11 mouse cellular contexts compared by ENCODE assay signal in genomic region chr10:119031282-119032275, GRCm38 (mm10).
DNase-seq lines count a peak whose midpoint lies in the region; ATAC-seq and TF ChIP-seq lines count a peak whose summit lies in the region.
"Had no signal": no experiment of that assay in that cellular context is flagged by ENCODE, and none has a peak within 500 bp of the region (broad histone marks: within the 10 kb centered on the region; RNA-seq: fewer than 3 reads in every experiment).

No protein-coding gene starts in this region.

- H3K4me1 ChIP-seq in heart, embryonic 11.5 days (ENCODE audit: control insufficient read depth, insufficient read depth, low read length) = peaks cover 25% of the 10 kb centered on the region
- H3K4me1 ChIP-seq: midbrain, embryonic 15.5 days had no signal

- H3K27ac ChIP-seq in left cerebral cortex, adult 2 months = peak overlapping the region; percentile 60
- no peak overlapping the region for H3K27ac ChIP-seq in heart, embryonic 11.5 days (ENCODE audit: low read depth, low read length)
- H3K27ac ChIP-seq: intestine, embryonic 15.5 days; liver, embryonic 14.5 days; midbrain, embryonic 15.5 days had no signal

- intact Hi-C loops in left cerebral cortex, adult 2 months (cut with DNase I) = no loop called here

- H3K9me3 ChIP-seq in heart, embryonic 11.5 days (replicated peaks; ENCODE audit: control insufficient read depth, low read length) = no peaks in the 10 kb centered on the region
- H3K9me3 ChIP-seq: intestine, embryonic 15.5 days; midbrain, embryonic 15.5 days had no signal

- DNase-seq in frontal cortex, postnatal 14 days (ENCODE audit: low spot score in 2 of 2) = no peak
- DNase-seq in right cerebral cortex, adult 2 months (ENCODE audit: low spot score in 2 of 2) = peak; percentile 38 to 56
- no peak for DNase-seq in right cerebral cortex, postnatal 14 days
- peak; percentile 28 to 46 for DNase-seq in left cerebral cortex, adult 2 months (ENCODE audit: extremely low spot score in 1 of 2, low spot score in 2 of 2)
- peak; percentile 61 for DNase-seq in thymus, postnatal 4 days
- DNase-seq in liver = no peak

- WGBS in heart, embryonic 11.5 days (ENCODE audit: insufficient replicate concordance) = 75% methylated on average over 16 of the region's 16 CpGs

- H3K9ac ChIP-seq in heart, embryonic 11.5 days (ENCODE audit: low read depth, low read length) = no peak overlapping the region
- H3K9ac ChIP-seq: intestine, embryonic 15.5 days; liver, embryonic 14.5 days; midbrain, embryonic 15.5 days had no signal

- no peaks in the 10 kb centered on the region for H3K36me3 ChIP-seq in heart, embryonic 11.5 days (ENCODE audit: control insufficient read depth, insufficient read depth, low read length)
- H3K36me3 ChIP-seq: intestine, embryonic 15.5 days; midbrain, embryonic 15.5 days had no signal

- no peak for TF ChIP-seq CTCF in left cerebral cortex, adult 2 months (IDR thresholded peaks at IDR 0.05)

- H3K4me2 ChIP-seq in heart, embryonic 11.5 days = no peak overlapping the region
- H3K4me2 ChIP-seq: intestine, embryonic 15.5 days; midbrain, embryonic 15.5 days had no signal

- peak; percentile 89 for ATAC-seq in frontal cortex, adult (ENCODE audit: low TSS enrichment)
- ATAC-seq in heart, embryonic 11.5 days (replicated peaks; ENCODE audit: insufficient number of reproducible peaks, low FRiP score, low TSS enrichment) = no peak
- ATAC-seq: intestine, embryonic 15.5 days; midbrain, embryonic 15.5 days had no signal

- no peak overlapping the region for H3K4me3 ChIP-seq in left cerebral cortex, adult 2 months
- H3K4me3 ChIP-seq in heart, embryonic 11.5 days (ENCODE audit: low read depth, low read length) = no peak overlapping the region
- H3K4me3 ChIP-seq: intestine, embryonic 15.5 days; midbrain, embryonic 15.5 days had no signal

- H3K27me3 ChIP-seq in heart, embryonic 11.5 days (ENCODE audit: control insufficient read depth, insufficient read depth, low read length) = no peaks in the 10 kb centered on the region
- H3K27me3 ChIP-seq: intestine, embryonic 15.5 days; midbrain, embryonic 15.5 days had no signal

Comparison
In these comparisons a context has a peak if more than half of its experiments do, and no peak if none do; other contexts are left out.
1. DNase-seq: peak in right cerebral cortex, adult 2 months (2 of 2), left cerebral cortex, adult 2 months (2 of 2) and thymus, postnatal 4 days (single experiment); none in frontal cortex, postnatal 14 days (0 of 2), right cerebral cortex, postnatal 14 days (single experiment) and liver (single experiment).